Mouse (Mus musculus) urinary bladder, adult 2 months (tissue): Measurements from ENCODE around the gene Scnn1b. TPM values are rescaled to one million over a fixed set of nuclear protein-coding genes. Genes with fewer than 3 reads are reported as not detected.

ENCODE experiments used
- DNase-seq: peaks from one replicate; pipeline ENCODE4 v3.0.0; 2022; ENCODE audit warnings: low spot score
- polyA plus RNA-seq: library from polyadenylated mRNA; depleted of rRNA; stranded (reverse); fragments of >200 nt; gene quantifications from 2 replicates; pipeline ENCODE4 v1.2.3, GENCODE M21; 2012

The Scnn1b gene
- polyA plus RNA-seq, 1 experiment: 16.5 TPM

GRCm38 (mm10) chr7:121912250-121912649 is 47.4 kb downstream of the Scnn1b start:
- no peak for DNase-seq

DNA sequence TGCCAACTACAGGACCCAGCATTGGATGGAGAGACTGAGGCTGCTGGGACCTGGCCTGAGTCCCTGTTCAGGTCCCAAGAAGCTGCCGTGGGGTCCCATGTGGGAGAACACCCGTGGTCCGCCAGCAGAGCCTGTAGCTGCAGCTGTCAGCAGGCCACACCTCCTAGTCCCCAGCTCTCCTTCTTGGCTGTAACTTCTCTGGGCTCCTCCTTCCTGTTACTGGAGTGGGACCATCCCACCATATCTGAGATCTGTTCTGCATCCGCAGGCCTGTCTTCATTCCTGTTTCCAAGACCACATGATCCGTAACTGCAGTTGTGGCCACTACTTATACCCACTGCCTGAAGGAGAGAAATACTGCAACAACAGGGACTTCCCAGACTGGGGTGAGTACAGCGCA is 49.1 kb downstream of the Scnn1b start:
- no peak for DNase-seq

- DNase-seq: no peak
These were observed 59.5 kb downstream of the Scnn1b start for GRCm38 (mm10) chr7:121924361-121924760.

DNA sequence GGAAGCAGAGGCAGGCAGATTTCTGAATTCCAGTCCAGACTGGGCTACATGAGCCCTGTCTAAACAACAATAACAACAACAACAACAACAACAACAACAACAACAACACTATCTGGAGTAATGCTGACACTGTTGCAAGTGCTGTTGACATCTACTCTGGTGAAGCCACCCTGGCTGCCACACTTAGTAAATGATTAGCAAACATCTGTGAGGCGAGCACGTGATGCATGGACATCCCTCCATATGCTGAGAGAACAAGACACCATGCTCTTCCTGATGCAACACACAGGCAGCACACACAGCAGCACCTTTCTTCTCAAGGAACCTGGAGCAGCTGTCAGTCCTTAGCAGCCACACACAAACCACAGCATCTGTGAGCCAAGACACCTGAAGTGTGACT is 63.0 kb downstream of the Scnn1b start:
- no peak for DNase-seq

- no peak for DNase-seq
These were observed 66.4 kb downstream of the Scnn1b start for GRCm38 (mm10) chr7:121931246-121931645.

DNA sequence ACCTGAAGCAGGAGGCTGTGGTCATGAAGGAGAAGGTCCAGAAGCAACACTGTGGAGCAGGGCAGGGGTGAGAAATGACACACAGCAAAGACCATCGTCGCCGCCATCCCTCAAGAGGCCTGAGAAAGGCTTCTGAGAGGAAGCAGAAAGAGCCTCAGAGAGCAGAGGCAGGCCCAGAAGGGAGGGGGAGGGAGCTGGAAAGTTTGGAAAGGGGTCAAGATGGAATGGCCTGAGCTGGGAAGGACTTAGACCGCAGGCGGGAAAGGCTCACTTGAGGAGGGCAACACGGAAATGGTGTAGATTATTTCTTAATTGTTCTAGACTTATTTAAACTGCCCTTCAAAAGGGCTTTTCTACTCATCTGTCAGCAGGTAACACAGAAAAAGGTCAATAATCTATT is 68.8 kb downstream of the Scnn1b start:
- DNase-seq: no peak

DNA sequence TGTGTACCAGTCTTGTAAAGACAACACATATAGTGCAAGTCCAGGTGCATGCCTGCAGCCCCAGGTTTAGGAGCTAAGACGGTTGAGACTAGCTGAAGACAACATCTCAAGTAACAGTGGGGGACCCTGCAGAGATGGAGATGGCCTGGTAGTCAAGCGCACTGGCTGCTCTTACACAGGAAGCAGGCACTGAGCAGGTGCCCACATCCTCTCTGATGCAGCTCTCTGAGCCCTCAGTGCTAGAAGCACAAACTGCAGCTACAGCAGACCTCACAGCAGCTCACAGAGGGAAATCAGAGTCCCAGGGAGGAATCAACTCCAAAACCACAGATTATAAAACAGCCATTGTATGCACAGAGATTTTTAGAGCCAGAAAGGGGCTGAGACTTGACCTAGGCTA is 69.5 kb downstream of the Scnn1b start:
- DNase-seq: no peak

DNA sequence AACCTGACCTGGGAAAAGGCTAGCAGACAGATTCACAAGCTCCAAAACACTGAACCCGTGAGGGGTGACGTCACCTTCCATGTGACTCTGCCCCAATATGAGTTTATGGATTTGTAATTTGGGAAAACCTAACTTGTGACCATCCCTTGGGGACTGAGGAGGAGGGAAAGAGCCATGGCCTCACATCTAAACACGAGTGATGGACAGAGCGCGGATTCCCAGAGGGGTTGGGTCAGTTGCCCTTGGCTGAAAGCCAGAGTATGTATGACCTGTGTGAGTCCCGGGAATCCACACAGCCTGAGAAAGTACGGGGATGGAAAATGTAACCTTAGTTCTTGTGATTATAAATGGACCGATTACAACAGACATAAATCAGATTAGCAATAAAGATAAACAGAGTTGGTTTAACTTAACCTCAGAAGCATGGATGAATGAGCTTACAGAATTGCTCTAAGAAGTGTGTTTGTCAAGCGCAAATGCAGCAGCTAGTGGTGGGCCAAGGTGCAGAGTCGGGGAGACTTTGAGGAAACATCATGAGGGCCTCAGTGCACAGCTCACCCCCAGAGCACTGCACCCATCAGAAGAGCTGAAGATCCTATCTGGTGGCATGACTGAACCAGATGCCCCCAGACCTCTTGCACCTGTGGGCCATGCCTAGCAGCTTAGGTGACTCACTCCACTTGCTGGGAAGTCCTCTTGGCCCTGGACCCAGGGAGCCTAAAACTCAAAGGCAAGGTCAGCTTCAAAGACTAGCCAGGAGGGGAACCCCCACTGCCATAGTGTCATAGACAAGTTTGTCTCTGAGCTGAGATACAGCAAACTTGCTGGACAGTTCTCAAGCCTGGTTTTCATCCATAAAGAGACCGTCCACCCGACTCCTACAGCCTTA is 71.3 kb downstream of the Scnn1b start:
- no peak for DNase-seq

DNA sequence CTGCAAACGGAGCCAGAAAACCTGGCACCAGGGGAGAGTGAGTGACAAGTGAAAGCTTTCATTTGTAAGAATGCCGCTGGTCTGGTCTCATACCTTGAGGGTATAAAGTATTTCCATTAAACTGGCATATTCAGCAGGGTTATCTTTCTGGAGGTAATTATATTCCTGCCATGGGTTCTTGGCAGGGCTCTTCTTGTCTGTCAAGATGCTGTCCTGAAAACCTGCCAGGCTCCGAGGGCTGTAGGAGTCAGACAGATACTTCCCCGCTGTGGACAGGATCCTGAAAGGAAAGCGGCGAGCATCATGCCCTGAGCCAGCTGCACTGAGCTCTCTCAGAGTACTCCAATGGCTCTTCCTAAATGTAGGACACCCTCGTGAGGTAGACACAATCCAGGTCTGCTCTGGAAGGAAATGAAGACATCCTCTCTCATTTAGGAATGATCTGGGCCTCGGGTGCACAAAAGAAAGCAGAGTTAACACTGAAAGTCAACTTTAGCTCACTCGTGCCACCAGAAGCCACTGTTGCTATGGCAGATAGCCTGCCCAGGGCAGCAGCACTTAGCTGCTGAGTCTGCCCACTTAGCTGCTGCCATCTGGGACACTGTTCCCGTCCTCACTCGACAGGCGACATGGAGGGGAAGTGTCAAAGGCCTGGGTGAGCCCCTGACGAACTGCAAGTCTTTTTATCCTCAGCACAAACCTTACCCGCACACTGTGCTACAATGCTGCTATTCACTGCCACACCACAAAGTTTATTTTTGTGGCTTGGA is 72.2 kb downstream of the Scnn1b start:
- no peak for DNase-seq

GRCm38 (mm10) chr7:121938124-121938891 is 73.5 kb downstream of the Scnn1b start:
- DNase-seq: no peak

GRCm38 (mm10) chr7:121939244-121939643 is 74.4 kb downstream of the Scnn1b start:
- no peak for DNase-seq

- no peak for DNase-seq
These were observed 74.9 kb downstream of the Scnn1b start for GRCm38 (mm10) chr7:121939729-121940128.

GRCm38 (mm10) chr7:121941016-121941415 is 76.2 kb downstream of the Scnn1b start:
- DNase-seq: no peak

GRCm38 (mm10) chr7:121941640-121942039 is 76.8 kb downstream of the Scnn1b start:
- DNase-seq: no peak

GRCm38 (mm10) chr7:121942371-121942770 is 77.5 kb downstream of the Scnn1b start:
- DNase-seq: no peak

GRCm38 (mm10) chr7:121946196-121946595 is 81.4 kb downstream of the Scnn1b start:
- DNase-seq: no peak

- DNase-seq: no peak
These were observed 82.7 kb downstream of the Scnn1b start for GRCm38 (mm10) chr7:121947513-121947912.

DNA sequence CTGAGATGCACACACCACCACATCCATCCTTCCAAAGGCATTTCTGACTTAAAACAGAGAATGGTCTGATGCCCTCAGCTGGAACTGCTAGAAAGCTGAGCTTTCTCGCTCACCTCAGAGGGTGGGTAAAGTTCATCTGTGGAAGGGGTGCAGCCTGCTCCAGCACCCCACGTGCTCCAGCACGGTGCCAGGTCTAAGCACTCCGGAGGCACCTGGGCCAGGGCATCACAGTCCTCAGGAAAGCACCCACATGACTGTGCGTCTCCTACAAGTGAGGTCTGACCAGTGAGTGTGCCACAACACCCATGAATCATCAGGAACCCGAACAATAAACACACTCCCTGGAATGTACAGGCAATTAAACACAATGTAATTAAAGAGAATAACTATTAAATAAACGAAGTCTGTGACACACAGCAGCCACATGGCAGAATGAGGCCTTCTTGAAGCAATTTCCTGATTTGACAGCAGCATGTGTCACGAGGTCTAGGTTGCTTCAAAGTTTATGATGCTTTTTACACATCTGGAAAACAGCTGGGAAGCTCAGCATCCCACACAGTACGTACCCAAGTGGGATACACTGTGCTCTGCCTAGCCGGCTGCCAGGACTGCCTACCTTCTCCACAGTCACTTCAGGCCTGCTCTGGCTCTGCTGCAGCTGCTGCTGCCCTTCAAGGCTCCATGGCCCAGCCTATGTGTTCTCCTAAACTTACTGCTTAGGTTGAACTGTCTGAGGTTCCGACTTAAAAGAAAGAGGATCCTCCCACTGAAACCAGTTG is 90.2 kb downstream of the Scnn1b start:
- no peak for DNase-seq

DNA sequence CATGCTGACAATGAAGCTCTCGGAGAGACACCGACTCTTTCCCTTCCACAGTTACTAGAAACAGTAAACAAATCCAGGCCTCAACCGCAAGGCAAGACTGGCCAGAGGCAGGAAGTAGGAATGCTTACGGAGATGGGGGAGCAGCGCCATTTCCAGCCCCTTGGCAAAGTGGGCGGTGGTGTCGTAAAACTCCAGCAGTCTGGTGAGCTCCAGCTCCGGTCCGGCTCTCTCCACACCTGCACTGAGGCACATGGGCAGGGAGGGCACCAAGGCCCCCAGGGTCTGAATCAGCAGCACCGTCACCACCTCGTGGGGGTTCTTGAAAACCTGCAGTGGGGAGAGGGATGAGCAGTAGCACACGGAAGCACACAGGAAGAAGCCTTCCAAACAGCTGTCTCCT is 91.0 kb downstream of the Scnn1b start:
- no peak for DNase-seq

- no peak for DNase-seq
These were observed 97.2 kb downstream of the Scnn1b start for GRCm38 (mm10) chr7:121961913-121962570.

DNA sequence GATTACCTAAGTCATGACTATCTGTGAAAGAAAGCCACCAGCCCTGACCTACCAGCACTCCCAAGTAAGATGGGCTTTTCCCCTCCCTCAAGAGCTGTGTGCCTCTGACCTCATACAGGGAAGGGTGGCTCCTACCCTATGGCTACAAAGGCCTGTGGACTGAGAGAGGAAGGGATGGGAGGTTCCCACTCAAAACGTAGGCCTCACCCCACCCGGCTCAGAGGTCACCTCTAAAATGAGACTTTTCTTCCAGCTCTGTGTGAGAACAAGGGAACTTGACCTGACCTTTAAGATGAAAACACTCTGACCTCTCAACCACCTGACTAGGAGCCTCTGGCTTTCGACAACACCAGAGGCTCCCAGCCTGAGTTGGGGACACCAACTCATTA is 97.7 kb downstream of the Scnn1b start:
- no peak for DNase-seq
